Mouse (Mus musculus): ENCODE data around the gene 4930404N11Rik. TPM values are rescaled to one million over a fixed set of nuclear protein-coding genes. Genes with fewer than 3 reads are reported as not detected.

Gene 4930404N11Rik
- polyA plus RNA-seq, 1 experiment from 2014 or later = 1.1 TPM

- H3K4me3 ChIP-seq = no peak overlapping the region
- DNase-seq (ENCODE audit: low spot score) = no peak
- 95% methylated on average over 18 of the region's 18 CpGs for WGBS
- no peak overlapping the region for H3K27ac ChIP-seq
- H3K4me1 ChIP-seq = peaks cover 71% of the 10 kb centered on the region
- no peaks in the 10 kb centered on the region for H3K27me3 ChIP-seq (ENCODE audit: insufficient read depth, poor library complexity, severe bottlenecking)
- H3K9me3 ChIP-seq = no peaks in the 10 kb centered on the region
- H3K36me3 ChIP-seq = peaks cover 53% of the 10 kb centered on the region
Measured at GRCm38 (mm10) chr10:81323791-81324530, 41.7 kb downstream of the 4930404N11Rik start.

GRCm38 (mm10) chr10:81323141-81323775 lies 42.4 kb downstream of the 4930404N11Rik start:
- Histone ChIP-seq H3K27me3 (ENCODE audit: insufficient read depth, poor library complexity, severe bottlenecking) (no peaks in the 10 kb centered on the region), H3K4me1 (peaks cover 71% of the 10 kb centered on the region), H3K4me3 (no peak overlapping the region), H3K27ac (no peak overlapping the region), H3K36me3 (peaks cover 57% of the 10 kb centered on the region), H3K9me3 (no peaks in the 10 kb centered on the region)
- WGBS = 94% methylated on average over 23 of the region's 23 CpGs
- DNase-seq (ENCODE audit: low spot score) = no peak

- 0 out of 2 replicates have a peak overlapping the region, but pooled peaks have one; percentile 94 for H3K4me3 ChIP-seq
- H3K27me3 ChIP-seq (ENCODE audit: insufficient read depth, poor library complexity, severe bottlenecking) = no peaks in the 10 kb centered on the region
- no peak for DNase-seq (ENCODE audit: low spot score)
- H3K36me3 ChIP-seq = peaks cover 65% of the 10 kb centered on the region
- WGBS = 96% methylated on average over 27 of the region's 27 CpGs
- no peaks in the 10 kb centered on the region for H3K9me3 ChIP-seq
- H3K4me1 ChIP-seq = peaks cover 71% of the 10 kb centered on the region
- no peak overlapping the region for H3K27ac ChIP-seq
Measured at GRCm38 (mm10) chr10:81322444-81322843, 43.2 kb downstream of the 4930404N11Rik start.

- peak overlapping the region; percentile 94 for H3K4me3 ChIP-seq
- 3% methylated on average over 20 of the region's 20 CpGs for WGBS
- H3K9me3 ChIP-seq = no peaks in the 10 kb centered on the region
- no peaks in the 10 kb centered on the region for H3K27me3 ChIP-seq (ENCODE audit: insufficient read depth, poor library complexity, severe bottlenecking)
- DNase-seq (ENCODE audit: low spot score) = no peak
- H3K36me3 ChIP-seq = peaks cover 55% of the 10 kb centered on the region
- H3K27ac ChIP-seq = peak overlapping the region; percentile 96
- H3K4me1 ChIP-seq = peaks cover 71% of the 10 kb centered on the region
Measured at GRCm38 (mm10) chr10:81321436-81321835, 44.2 kb downstream of the 4930404N11Rik start.

GRCm38 (mm10) chr10:81320550-81321347 lies 44.9 kb downstream of the 4930404N11Rik start, which contains the start of gene Cactin:
Gene Cactin, plus strand, starts transcription at chr10:81321103.
- Histone ChIP-seq H3K4me1 (peaks cover 74% of the 10 kb centered on the region), H3K27ac (peak within 1 kb of the TSS; percentile 96), H3K36me3 (peaks cover 53% of the 10 kb centered on the region), H3K9me3 (no peaks in the 10 kb centered on the region), H3K27me3 (ENCODE audit: insufficient read depth, poor library complexity, severe bottlenecking) (no peaks in the 10 kb centered on the region), H3K4me3 (peak within 1 kb of the TSS; percentile 94)
- DNase-seq (ENCODE audit: low spot score) = peak; percentile 100
- WGBS = under 1% methylated on average over 68 of the region's 68 CpGs

GRCm38 (mm10) chr10:81319741-81320549 lies 45.7 kb downstream of the 4930404N11Rik start:
- peak overlapping the region; percentile 94 for H3K4me3 ChIP-seq
- H3K9me3 ChIP-seq = no peaks in the 10 kb centered on the region
- WGBS = 2% methylated on average over 38 of the region's 38 CpGs
- H3K36me3 ChIP-seq = peaks cover 53% of the 10 kb centered on the region
- no peak for DNase-seq (ENCODE audit: low spot score)
- peaks cover 68% of the 10 kb centered on the region for H3K4me1 ChIP-seq
- peak overlapping the region; percentile 96 for H3K27ac ChIP-seq
- H3K27me3 ChIP-seq (ENCODE audit: insufficient read depth, poor library complexity, severe bottlenecking) = no peaks in the 10 kb centered on the region

GRCm38 (mm10) chr10:81319330-81319699 lies 46.3 kb downstream of the 4930404N11Rik start:
- Histone ChIP-seq H3K9me3 (no peaks in the 10 kb centered on the region), H3K36me3 (peaks cover 52% of the 10 kb centered on the region), H3K4me1 (peaks cover 67% of the 10 kb centered on the region), H3K27ac (peak overlapping the region; percentile 96), H3K4me3 (peak overlapping the region; percentile 94), H3K27me3 (ENCODE audit: insufficient read depth, poor library complexity, severe bottlenecking) (no peaks in the 10 kb centered on the region)
- no peak for DNase-seq (ENCODE audit: low spot score)
- 40% methylated on average over 8 of the region's 8 CpGs for WGBS

GRCm38 (mm10) chr10:81318589-81319329 lies 46.9 kb downstream of the 4930404N11Rik start:
- Histone ChIP-seq H3K36me3 (peaks cover 52% of the 10 kb centered on the region), H3K27ac (peak overlapping the region; percentile 96; the same call in 1 of the 2 replicates)
- WGBS = 93% methylated on average over 13 of the region's 13 CpGs

GRCm38 (mm10) chr10:81317273-81317672 lies 48.3 kb downstream of the 4930404N11Rik start:
- no peaks in the 10 kb centered on the region for H3K27me3 ChIP-seq (ENCODE audit: insufficient read depth, poor library complexity, severe bottlenecking)
- H3K36me3 ChIP-seq = peaks cover 52% of the 10 kb centered on the region
- peak; percentile 89 for DNase-seq (ENCODE audit: low spot score)
- WGBS = 16% methylated on average over 20 of the region's 20 CpGs
- no peaks in the 10 kb centered on the region for H3K9me3 ChIP-seq
- peak overlapping the region; percentile 49 for H3K4me3 ChIP-seq
- peaks cover 61% of the 10 kb centered on the region for H3K4me1 ChIP-seq
- peak overlapping the region; percentile 75; the same call in 1 of the 2 replicates for H3K27ac ChIP-seq

More at GRCm38 (mm10) chr10:81318589-81319329, 46.9 kb downstream of the 4930404N11Rik start:
- DNase-seq (ENCODE audit: low spot score) = no peak
- no peaks in the 10 kb centered on the region for H3K27me3 ChIP-seq (ENCODE audit: insufficient read depth, poor library complexity, severe bottlenecking)
- no peaks in the 10 kb centered on the region for H3K9me3 ChIP-seq
- peak overlapping the region; percentile 94 for H3K4me3 ChIP-seq
- peaks cover 65% of the 10 kb centered on the region for H3K4me1 ChIP-seq

GRCm38 (mm10) chr10:81316338-81317060 lies 49.1 kb downstream of the 4930404N11Rik start:
- H3K27ac ChIP-seq = peak overlapping the region; percentile 75
- 42% methylated on average over 16 of the region's 16 CpGs for WGBS
- no peaks in the 10 kb centered on the region for H3K27me3 ChIP-seq (ENCODE audit: insufficient read depth, poor library complexity, severe bottlenecking)
- peaks cover 58% of the 10 kb centered on the region for H3K36me3 ChIP-seq
- no peak for DNase-seq (ENCODE audit: low spot score)
- peaks cover 54% of the 10 kb centered on the region for H3K4me1 ChIP-seq
- no peaks in the 10 kb centered on the region for H3K9me3 ChIP-seq
- H3K4me3 ChIP-seq = peak overlapping the region; percentile 49

DNA sequence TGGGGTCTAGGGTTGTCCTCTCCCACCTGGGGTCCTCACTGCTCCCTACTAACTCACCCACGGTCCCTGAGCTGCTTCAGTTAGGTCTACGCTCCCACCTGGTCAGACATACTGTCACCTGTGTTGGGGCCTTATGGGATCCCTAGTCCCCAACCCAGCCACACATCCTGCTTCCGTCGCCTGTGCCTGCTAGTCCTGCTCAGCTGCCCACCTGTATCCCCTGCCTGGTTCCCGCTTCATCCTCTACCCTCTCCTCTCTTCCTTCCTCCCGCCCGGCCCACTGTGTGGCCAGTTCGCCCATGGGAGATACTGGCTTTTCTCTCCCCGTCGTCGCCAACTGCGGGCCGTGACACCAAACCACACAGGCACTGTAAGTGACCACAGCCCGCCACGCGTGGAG lies 50.0 kb downstream of the 4930404N11Rik start:
- Histone ChIP-seq H3K4me3 (no peak overlapping the region), H3K4me1 (peaks cover 50% of the 10 kb centered on the region), H3K27me3 (ENCODE audit: insufficient read depth, poor library complexity, severe bottlenecking) (no peaks in the 10 kb centered on the region), H3K9me3 (no peaks in the 10 kb centered on the region), H3K36me3 (peaks cover 67% of the 10 kb centered on the region), H3K27ac (no peak overlapping the region)
- 89% methylated on average over 16 of the region's 16 CpGs for WGBS
- no peak for DNase-seq (ENCODE audit: low spot score)

Measured in heart, embryonic 10.5 days (tissue).